Mouse (Mus musculus): Measurements from ENCODE around the gene Bcdin3d. TPM values are rescaled to one million over a fixed set of nuclear protein-coding genes. Genes with fewer than 3 reads are reported as not detected.

The Bcdin3d gene
- total and polyA plus RNA-seq, 2 experiments from 2014 or later, result 10.1 to 12.7 TPM

DNA sequence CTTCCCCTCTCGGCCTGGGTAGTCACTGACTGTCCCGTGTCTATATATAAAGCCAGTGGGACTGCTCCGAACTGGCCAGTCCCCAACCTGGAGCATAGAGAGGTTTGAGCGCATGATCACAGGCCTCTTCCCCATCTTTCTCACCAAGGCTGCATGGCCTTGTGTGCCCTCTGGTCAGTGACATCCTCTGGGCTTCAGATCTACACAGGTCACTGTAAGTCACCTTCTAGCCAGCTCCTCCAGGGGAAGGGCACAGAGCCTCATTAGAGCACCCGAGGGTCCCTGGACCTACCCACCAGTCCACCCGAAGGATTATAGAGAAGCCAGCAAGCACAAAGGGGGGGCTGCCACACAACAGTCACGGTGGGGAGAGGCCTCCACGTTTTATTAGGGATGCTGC is 52.9 kb downstream of the Bcdin3d start:
- Histone ChIP-seq H3K36me3 (ENCODE audit: insufficient read depth, low read length) (peaks cover 22% of the 10 kb centered on the region), H3K4me3 (ENCODE audit: low read length) (no peak overlapping the region), H3K27me3 (ENCODE audit: insufficient read depth, low read length) (no peaks in the 10 kb centered on the region), H3K9ac (replicated peaks; ENCODE audit: low read length) (no peak overlapping the region), H3K4me1 (ENCODE audit: insufficient read depth, low read length) (peaks cover 7% of the 10 kb centered on the region), H3K4me2 (ENCODE audit: low read depth, low read length) (no peak overlapping the region), H3K9me3 (ENCODE audit: low read length) (no peaks in the 10 kb centered on the region), H3K27ac (no peak overlapping the region)
- no peak for DNase-seq (ENCODE audit: low spot score)
- ATAC-seq, result no peak
- no peak for TF ChIP-seq CTCF (IDR thresholded peaks at IDR 0.05; ENCODE audit: low read depth)
- 80% methylated on average over 8 of the region's 8 CpGs for WGBS

DNA sequence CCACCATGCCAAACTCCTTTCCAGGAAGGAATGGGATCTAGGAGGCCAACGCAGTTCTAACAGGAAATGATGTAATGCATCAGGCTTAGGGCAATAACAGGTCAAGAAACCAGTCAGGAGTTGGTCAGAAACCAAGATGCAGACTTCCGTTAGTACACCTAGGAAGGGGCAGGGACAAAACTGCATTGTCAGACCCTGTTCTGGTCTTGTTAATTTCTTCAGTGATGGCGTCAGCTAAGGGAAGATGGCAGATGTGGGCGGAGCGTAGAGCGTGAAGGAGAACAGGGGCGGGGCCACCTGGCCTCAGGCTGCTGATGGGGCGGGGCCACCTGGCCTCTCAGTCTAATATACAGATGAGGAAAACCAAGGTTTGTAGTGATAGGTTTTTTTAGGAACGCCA is 53.4 kb downstream of the Bcdin3d start:
- peak; percentile 14 for DNase-seq (ENCODE audit: low spot score)
- Histone ChIP-seq H3K4me3 (ENCODE audit: low read length) (no peak overlapping the region), H3K27me3 (ENCODE audit: insufficient read depth, low read length) (no peaks in the 10 kb centered on the region), H3K9ac (replicated peaks; ENCODE audit: low read length) (no peak overlapping the region), H3K36me3 (ENCODE audit: insufficient read depth, low read length) (peaks cover 22% of the 10 kb centered on the region), H3K27ac (peak overlapping the region; percentile 54), H3K4me2 (ENCODE audit: low read depth, low read length) (peak overlapping the region; percentile 38), H3K9me3 (ENCODE audit: low read length) (no peaks in the 10 kb centered on the region), H3K4me1 (ENCODE audit: insufficient read depth, low read length) (peaks cover 7% of the 10 kb centered on the region)
- 73% methylated on average over 9 of the region's 9 CpGs for WGBS
- no peak for ATAC-seq
- no peak for TF ChIP-seq CTCF (IDR thresholded peaks at IDR 0.05; ENCODE audit: low read depth)

DNA sequence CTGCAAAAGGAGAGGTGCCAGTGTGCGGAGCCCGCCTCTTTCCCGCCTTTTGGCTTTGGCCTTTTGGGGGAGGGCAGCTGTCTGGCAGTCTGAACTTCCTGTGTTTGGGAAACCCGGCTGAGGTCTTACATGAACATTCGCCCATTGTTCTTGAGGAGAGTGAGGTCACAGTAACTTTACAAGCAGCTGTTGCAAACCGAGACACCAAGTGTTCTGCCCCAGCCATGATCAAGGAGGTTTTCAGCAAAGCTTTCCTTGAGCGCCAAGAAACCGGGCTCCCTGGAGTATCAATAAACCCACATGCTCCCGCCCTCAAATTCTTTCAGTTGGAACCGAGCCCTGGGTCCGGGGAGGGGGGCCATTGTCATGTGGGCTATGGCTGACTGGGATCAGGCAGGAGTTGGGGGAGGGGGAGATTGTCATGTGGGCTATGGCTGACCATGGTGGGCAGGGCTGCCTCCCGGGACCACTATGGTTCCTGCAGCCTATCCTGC is 54.0 kb downstream of the Bcdin3d start:
- Histone ChIP-seq H3K4me1 (ENCODE audit: insufficient read depth, low read length) (peaks cover 7% of the 10 kb centered on the region), H3K27ac (peak overlapping the region; percentile 54), H3K27me3 (ENCODE audit: insufficient read depth, low read length) (no peaks in the 10 kb centered on the region), H3K9ac (replicated peaks; ENCODE audit: low read length) (no peak overlapping the region), H3K4me2 (ENCODE audit: low read depth, low read length) (peak overlapping the region; percentile 38), H3K4me3 (ENCODE audit: low read length) (peak overlapping the region; percentile 3; the same call in 1 of the 2 replicates), H3K9me3 (ENCODE audit: low read length) (no peaks in the 10 kb centered on the region), H3K36me3 (ENCODE audit: insufficient read depth, low read length) (peaks cover 20% of the 10 kb centered on the region)
- WGBS, result 5% methylated on average over 12 of the region's 12 CpGs
- no peak for TF ChIP-seq CTCF (IDR thresholded peaks at IDR 0.05; ENCODE audit: low read depth)
- DNase-seq (ENCODE audit: low spot score), result peak; percentile 82
- peak; percentile 74 for ATAC-seq

DNA sequence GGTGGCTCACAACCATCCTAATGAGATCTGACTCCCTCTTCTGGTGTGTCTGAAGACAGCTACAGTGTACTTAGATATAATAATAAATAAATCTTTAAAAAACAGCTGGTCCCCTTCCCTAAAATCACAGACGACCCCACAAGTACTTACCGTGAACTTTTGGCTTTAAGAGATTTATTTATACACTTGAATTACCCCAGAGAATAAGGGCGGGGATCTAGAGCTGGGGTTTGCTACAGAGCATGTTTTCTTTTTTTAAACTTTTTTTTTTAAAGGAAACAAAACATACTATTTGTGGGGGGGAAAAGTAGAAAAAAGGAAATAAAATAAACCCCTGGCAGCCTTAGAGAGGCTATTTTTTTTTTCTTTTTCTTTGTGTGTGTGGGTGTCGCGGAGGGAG is 54.4 kb downstream of the Bcdin3d start:
- Histone ChIP-seq H3K4me2 (ENCODE audit: low read depth, low read length) (peak overlapping the region; percentile 38), H3K36me3 (ENCODE audit: insufficient read depth, low read length) (peaks cover 15% of the 10 kb centered on the region; the same call in 1 of the 2 replicates), H3K4me3 (ENCODE audit: low read length) (0 out of 2 replicates have a peak overlapping the region, but pooled peaks have one; percentile 3), H3K4me1 (ENCODE audit: insufficient read depth, low read length) (peaks cover 7% of the 10 kb centered on the region), H3K27me3 (ENCODE audit: insufficient read depth, low read length) (no peaks in the 10 kb centered on the region), H3K9me3 (ENCODE audit: low read length) (no peaks in the 10 kb centered on the region), H3K9ac (replicated peaks; ENCODE audit: low read length) (no peak overlapping the region), H3K27ac (peak overlapping the region; percentile 54; the same call in 1 of the 2 replicates)
- 20% methylated on average over 5 of the region's 5 CpGs for WGBS
- no peak for TF ChIP-seq CTCF (IDR thresholded peaks at IDR 0.05; ENCODE audit: low read depth)
- ATAC-seq (no peak), DNase-seq (ENCODE audit: low spot score) (no peak)

Other genes with a start within 250 kb of the Bcdin3d start
- gene Kcnh3, start 249.9 kb downstream of the Bcdin3d start, total RNA-seq (2014; rRNA removed), result 1.8 and 3.6 TPM in 2 replicates
- 0.91 and 1.2 TPM in 2 replicates for gene Kcnh3, start 249.9 kb downstream of the Bcdin3d start, polyA plus RNA-seq (2015; fragmentation: Nextera tagmentation; extraction: Ambion mirVana)
- 228 and 229 TPM in 2 replicates for gene Mcrs1, start 222.8 kb downstream of the Bcdin3d start, total RNA-seq (2014; rRNA removed)
- 199 and 206 TPM in 2 replicates for gene Mcrs1, start 222.8 kb downstream of the Bcdin3d start, polyA plus RNA-seq (2015; fragmentation: Nextera tagmentation; extraction: Ambion mirVana)
- 90.2 and 94.2 TPM in 2 replicates for gene Prpf40b, start 179.6 kb downstream of the Bcdin3d start, total RNA-seq (2014; rRNA removed)
- gene Prpf40b, start 179.6 kb downstream of the Bcdin3d start, polyA plus RNA-seq (2015; fragmentation: Nextera tagmentation; extraction: Ambion mirVana), result 101 and 110 TPM in 2 replicates
- 0.86 and 1.3 TPM in 2 replicates for gene Fam186b, start 178.8 kb downstream of the Bcdin3d start, total RNA-seq (2014; rRNA removed)
- 1.3 and 1.4 TPM in 2 replicates for gene Fam186b, start 178.8 kb downstream of the Bcdin3d start, polyA plus RNA-seq (2015; fragmentation: Nextera tagmentation; extraction: Ambion mirVana)
- 11.9 and 15.2 TPM in 2 replicates for gene Fmnl3, start 104.2 kb downstream of the Bcdin3d start, total RNA-seq (2014; rRNA removed)
- gene Fmnl3, start 104.2 kb downstream of the Bcdin3d start, polyA plus RNA-seq (2015; fragmentation: Nextera tagmentation; extraction: Ambion mirVana), result 8.0 and 8.2 TPM in 2 replicates
- 323 and 346 TPM in 2 replicates for gene Tmbim6, start 81.8 kb downstream of the Bcdin3d start, total RNA-seq (2014; rRNA removed)
- gene Tmbim6, start 81.8 kb downstream of the Bcdin3d start, polyA plus RNA-seq (2015; fragmentation: Nextera tagmentation; extraction: Ambion mirVana), result 355 and 374 TPM in 2 replicates
- gene Nckap5l, start 17.0 kb downstream of the Bcdin3d start, total RNA-seq (2014; rRNA removed), result 19.5 and 23.4 TPM in 2 replicates
- 10.0 and 11.4 TPM in 2 replicates for gene Nckap5l, start 17.0 kb downstream of the Bcdin3d start, polyA plus RNA-seq (2015; fragmentation: Nextera tagmentation; extraction: Ambion mirVana)
- gene Faim2, start 53.4 kb upstream of the Bcdin3d start, total RNA-seq (2014; rRNA removed), result 30.5 and 33.4 TPM in 2 replicates
- gene Faim2, start 53.4 kb upstream of the Bcdin3d start, polyA plus RNA-seq (2015; fragmentation: Nextera tagmentation; extraction: Ambion mirVana), result 54.6 and 57.9 TPM in 2 replicates
- gene Aqp2, start 104.3 kb upstream of the Bcdin3d start, total RNA-seq (2014; rRNA removed), result not detected in 2 replicates
- 0.10 TPM in 1 of 2 replicates, not detected in the other for gene Aqp2, start 104.3 kb upstream of the Bcdin3d start, polyA plus RNA-seq (2015; fragmentation: Nextera tagmentation; extraction: Ambion mirVana)
- gene Aqp5, start 116.1 kb upstream of the Bcdin3d start, total RNA-seq (2014; rRNA removed), result 3.8 and 5.5 TPM in 2 replicates
- gene Aqp5, start 116.1 kb upstream of the Bcdin3d start, polyA plus RNA-seq (2015; fragmentation: Nextera tagmentation; extraction: Ambion mirVana), result 1.1 TPM in 2 replicates
- gene Aqp6, start 126.7 kb upstream of the Bcdin3d start, total RNA-seq (2014; rRNA removed), result 0.14 and 0.26 TPM in 2 replicates
- gene Aqp6, start 126.7 kb upstream of the Bcdin3d start, polyA plus RNA-seq (2015; fragmentation: Nextera tagmentation; extraction: Ambion mirVana), result 0.33 and 0.50 TPM in 2 replicates
- 46.4 and 49.1 TPM in 2 replicates for gene Racgap1, start 176.9 kb upstream of the Bcdin3d start, total RNA-seq (2014; rRNA removed)
- gene Racgap1, start 176.9 kb upstream of the Bcdin3d start, polyA plus RNA-seq (2015; fragmentation: Nextera tagmentation; extraction: Ambion mirVana), result 49.7 and 52.0 TPM in 2 replicates
- 127 and 143 TPM in 2 replicates for gene Asic1, start 195.6 kb upstream of the Bcdin3d start, total RNA-seq (2014; rRNA removed)
- 32.0 and 37.1 TPM in 2 replicates for gene Asic1, start 195.6 kb upstream of the Bcdin3d start, polyA plus RNA-seq (2015; fragmentation: Nextera tagmentation; extraction: Ambion mirVana)
- gene Smarcd1, start 227.4 kb upstream of the Bcdin3d start, total RNA-seq (2014; rRNA removed), result 74.0 and 89.4 TPM in 2 replicates
- 78.1 and 91.2 TPM in 2 replicates for gene Smarcd1, start 227.4 kb upstream of the Bcdin3d start, polyA plus RNA-seq (2015; fragmentation: Nextera tagmentation; extraction: Ambion mirVana)
- gene Gm17349, start 230.8 kb upstream of the Bcdin3d start, total RNA-seq (2014; rRNA removed), result not detected in 2 replicates
- not detected in 2 replicates for gene Gm17349, start 230.8 kb upstream of the Bcdin3d start, polyA plus RNA-seq (2015; fragmentation: Nextera tagmentation; extraction: Ambion mirVana)
- 2.8 and 3.7 TPM in 2 replicates for gene Gpd1, start 242.8 kb upstream of the Bcdin3d start, total RNA-seq (2014; rRNA removed)
- gene Gpd1, start 242.8 kb upstream of the Bcdin3d start, polyA plus RNA-seq (2015; fragmentation: Nextera tagmentation; extraction: Ambion mirVana), result 2.5 TPM in 2 replicates

Measured in hindbrain, postnatal 0 days (tissue).